Mouse (Mus musculus): ENCODE measurements around the gene Dusp10. TPM values are rescaled to one million over a fixed set of nuclear protein-coding genes. Genes with fewer than 3 reads are reported as not detected.

The Dusp10 gene
- total and polyA plus RNA-seq, 2 experiments from 2014 or later = 4.5 to 10.5 TPM

DNA sequence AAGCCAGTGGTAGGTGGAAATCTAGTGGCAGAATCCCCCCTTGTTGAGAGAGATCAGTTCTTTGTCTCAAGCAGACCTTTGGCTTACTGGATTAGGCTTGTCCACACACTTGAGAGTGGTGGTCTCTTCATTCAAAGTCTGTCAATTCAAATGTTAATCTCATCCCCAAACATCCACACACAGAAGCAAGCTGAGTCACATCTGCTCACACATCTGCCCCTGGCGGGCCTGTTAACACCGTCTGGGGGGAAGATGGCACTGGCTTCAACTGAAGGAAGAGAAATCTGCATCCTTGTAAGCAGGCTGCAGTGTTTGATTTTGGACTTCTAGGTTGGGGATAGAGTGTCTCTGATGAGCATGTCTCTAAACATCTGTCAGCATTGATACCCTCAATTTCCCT, 10.9 kb downstream of the Dusp10 start:
- H3K36me3 ChIP-seq (ENCODE audit: insufficient read depth, low read length) = no peaks in the 10 kb centered on the region
- no peak overlapping the region for H3K4me2 ChIP-seq (ENCODE audit: low read depth, low read length, poor library complexity, severe bottlenecking)
- H3K27ac ChIP-seq (ENCODE audit: low read depth, low read length) = no peak overlapping the region
- no peak for ATAC-seq (ENCODE audit: low FRiP score)
- no peak for DNase-seq (ENCODE audit: low spot score)
- no peak for TF ChIP-seq CTCF (IDR thresholded peaks at IDR 0.05)
- no peaks in the 10 kb centered on the region for H3K9me3 ChIP-seq (ENCODE audit: low read length)
- no peaks in the 10 kb centered on the region for H3K4me1 ChIP-seq (ENCODE audit: insufficient read depth, low read length)
- no peak overlapping the region for H3K4me3 ChIP-seq (ENCODE audit: low read depth, low read length)
- H3K27me3 ChIP-seq (ENCODE audit: insufficient read depth, low read length) = no peaks in the 10 kb centered on the region
- no peak overlapping the region for H3K9ac ChIP-seq (replicated peaks; ENCODE audit: low read length, poor library complexity, severe bottlenecking)
- 31% methylated on average over 2 of the region's 2 CpGs for WGBS

DNA sequence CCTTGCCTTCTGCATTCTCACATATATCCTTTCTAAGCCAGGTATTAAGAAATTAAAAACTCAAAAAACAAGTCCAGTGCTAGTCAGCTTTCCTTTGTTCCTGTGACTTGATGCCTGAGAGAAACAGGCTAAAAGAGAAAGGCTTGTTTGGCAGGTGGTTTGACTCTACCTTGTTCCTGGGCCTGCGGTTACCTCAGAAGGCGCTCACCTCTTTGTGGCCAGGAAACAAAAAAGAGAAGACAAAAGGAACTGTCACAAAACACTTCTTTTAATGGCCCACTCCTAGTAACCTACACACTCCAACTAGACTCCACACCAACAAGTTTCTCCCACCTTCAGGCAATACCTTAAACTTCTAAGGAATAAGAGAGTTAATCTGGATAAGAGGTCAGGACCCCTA, 11.5 kb downstream of the Dusp10 start:
- DNase-seq (ENCODE audit: low spot score) (no peak), ATAC-seq (ENCODE audit: low FRiP score) (no peak)
- Histone ChIP-seq H3K4me3 (ENCODE audit: low read depth, low read length) (no peak overlapping the region), H3K27ac (ENCODE audit: low read depth, low read length) (no peak overlapping the region), H3K9me3 (ENCODE audit: low read length) (no peaks in the 10 kb centered on the region), H3K4me2 (ENCODE audit: low read depth, low read length, poor library complexity, severe bottlenecking) (no peak overlapping the region), H3K9ac (replicated peaks; ENCODE audit: low read length, poor library complexity, severe bottlenecking) (no peak overlapping the region), H3K4me1 (ENCODE audit: insufficient read depth, low read length) (no peaks in the 10 kb centered on the region), H3K36me3 (ENCODE audit: insufficient read depth, low read length) (no peaks in the 10 kb centered on the region), H3K27me3 (ENCODE audit: insufficient read depth, low read length) (no peaks in the 10 kb centered on the region)
- 95% methylated on average over 2 of the region's 2 CpGs for WGBS
- TF ChIP-seq CTCF (IDR thresholded peaks at IDR 0.05) = no peak

DNA sequence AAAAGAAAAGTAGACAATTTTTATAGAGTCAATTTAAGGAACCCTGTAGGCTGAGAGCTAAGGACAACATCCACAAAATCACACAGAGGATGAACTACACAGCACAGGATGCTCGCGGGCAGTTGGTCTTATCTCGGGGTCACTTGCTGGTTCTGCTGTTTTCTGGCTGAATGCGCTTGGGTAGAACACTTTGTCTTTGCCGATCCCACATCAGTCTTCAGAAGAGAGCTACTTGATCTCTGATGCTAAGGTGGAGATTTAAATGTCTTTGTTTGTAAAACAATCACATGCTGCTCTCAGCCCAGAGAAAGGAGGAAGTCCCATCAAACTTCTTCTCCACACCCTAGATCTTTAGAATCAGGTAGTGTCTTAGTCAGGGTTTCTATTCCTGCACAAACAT, 12.0 kb downstream of the Dusp10 start:
- TF ChIP-seq CTCF (IDR thresholded peaks at IDR 0.05) = no peak
- DNase-seq (ENCODE audit: low spot score) = no peak
- no peak overlapping the region for H3K4me2 ChIP-seq (ENCODE audit: low read depth, low read length, poor library complexity, severe bottlenecking)
- WGBS = 93% methylated on average over 5 of the region's 5 CpGs
- H3K4me3 ChIP-seq (ENCODE audit: low read depth, low read length) = no peak overlapping the region
- H3K27ac ChIP-seq (ENCODE audit: low read depth, low read length) = no peak overlapping the region
- H3K9me3 ChIP-seq (ENCODE audit: low read length) = no peaks in the 10 kb centered on the region
- no peaks in the 10 kb centered on the region for H3K27me3 ChIP-seq (ENCODE audit: insufficient read depth, low read length)
- no peaks in the 10 kb centered on the region for H3K4me1 ChIP-seq (ENCODE audit: insufficient read depth, low read length)
- no peaks in the 10 kb centered on the region for H3K36me3 ChIP-seq (ENCODE audit: insufficient read depth, low read length)
- ATAC-seq (ENCODE audit: low FRiP score) = no peak
- H3K9ac ChIP-seq (replicated peaks; ENCODE audit: low read length, poor library complexity, severe bottlenecking) = no peak overlapping the region

DNA sequence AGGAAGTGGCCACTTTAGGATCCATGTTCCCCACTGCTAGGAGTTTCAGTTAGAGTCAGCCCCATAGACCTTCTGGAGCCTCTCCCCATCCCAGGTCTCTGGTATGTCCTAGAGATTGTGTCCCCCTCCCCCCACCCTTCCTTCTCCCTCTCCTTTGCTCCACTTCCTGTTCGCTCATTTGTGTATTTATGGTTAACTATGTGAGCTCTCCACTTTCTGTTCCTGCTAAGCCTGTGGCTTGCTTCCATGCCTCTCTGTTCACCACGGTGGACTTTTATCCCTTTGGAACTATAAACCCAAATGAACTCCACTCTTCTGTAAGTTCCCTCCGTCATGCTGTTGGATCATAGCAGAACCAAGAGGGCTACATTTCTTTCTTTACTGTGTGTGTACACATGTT, 13.9 kb downstream of the Dusp10 start:
- H3K9me3 ChIP-seq (ENCODE audit: low read length) = no peaks in the 10 kb centered on the region
- H3K9ac ChIP-seq (replicated peaks; ENCODE audit: low read length, poor library complexity, severe bottlenecking) = no peak overlapping the region
- no peak for TF ChIP-seq CTCF (IDR thresholded peaks at IDR 0.05)
- no peak for ATAC-seq (ENCODE audit: low FRiP score)
- no peaks in the 10 kb centered on the region for H3K36me3 ChIP-seq (ENCODE audit: insufficient read depth, low read length)
- 95% methylated on average over 3 of the region's 3 CpGs for WGBS
- no peak for DNase-seq (ENCODE audit: low spot score)
- no peaks in the 10 kb centered on the region for H3K4me1 ChIP-seq (ENCODE audit: insufficient read depth, low read length)
- H3K27ac ChIP-seq (ENCODE audit: low read depth, low read length) = no peak overlapping the region
- H3K4me3 ChIP-seq (ENCODE audit: low read depth, low read length) = no peak overlapping the region
- H3K27me3 ChIP-seq (ENCODE audit: insufficient read depth, low read length) = no peaks in the 10 kb centered on the region
- no peak overlapping the region for H3K4me2 ChIP-seq (ENCODE audit: low read depth, low read length, poor library complexity, severe bottlenecking)

DNA sequence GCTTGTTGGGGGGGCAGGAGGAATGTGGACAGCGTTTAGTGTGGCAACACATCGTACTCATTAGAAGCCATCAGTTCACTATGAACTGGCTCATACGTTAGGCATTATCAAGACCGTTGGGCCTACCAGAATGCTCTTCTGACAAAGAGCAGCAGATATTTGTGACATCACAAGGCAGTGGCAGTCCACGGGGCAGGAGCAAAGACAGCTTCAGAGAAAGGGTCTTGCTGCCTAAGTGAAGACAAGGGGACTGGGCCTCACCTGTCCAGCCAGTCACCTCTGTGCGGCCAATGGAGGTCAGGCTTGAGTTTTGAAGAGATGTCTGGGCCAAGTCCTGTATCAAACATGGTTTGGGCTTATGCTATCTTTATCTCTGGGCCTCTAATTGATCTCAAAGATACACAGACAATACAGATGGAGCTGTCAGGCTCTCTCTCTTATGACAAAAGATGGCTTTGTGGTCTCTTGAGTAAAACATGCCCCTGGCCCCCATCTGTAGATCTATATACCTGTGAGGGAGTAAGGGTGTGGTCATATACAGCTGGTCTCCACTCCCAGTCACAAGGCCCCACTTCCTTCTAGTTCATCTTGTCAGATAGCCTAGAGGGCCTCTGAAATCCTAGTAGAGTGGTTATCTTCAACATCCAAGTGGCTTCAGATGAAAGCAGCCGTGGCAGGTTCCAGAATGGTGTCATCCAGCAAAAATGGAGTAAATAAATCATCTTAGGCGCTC, 17.1 kb downstream of the Dusp10 start:
- Histone ChIP-seq H3K4me2 (ENCODE audit: low read depth, low read length, poor library complexity, severe bottlenecking) (no peak overlapping the region), H3K27me3 (ENCODE audit: insufficient read depth, low read length) (no peaks in the 10 kb centered on the region), H3K36me3 (ENCODE audit: insufficient read depth, low read length) (no peaks in the 10 kb centered on the region), H3K9ac (replicated peaks; ENCODE audit: low read length, poor library complexity, severe bottlenecking) (no peak overlapping the region), H3K4me1 (ENCODE audit: insufficient read depth, low read length) (no peaks in the 10 kb centered on the region; the same call in 1 of the 2 replicates), H3K9me3 (ENCODE audit: low read length) (no peaks in the 10 kb centered on the region), H3K4me3 (ENCODE audit: low read depth, low read length) (no peak overlapping the region), H3K27ac (ENCODE audit: low read depth, low read length) (no peak overlapping the region)
- ATAC-seq (ENCODE audit: low FRiP score) (no peak), DNase-seq (ENCODE audit: low spot score) (no peak)
- TF ChIP-seq CTCF (IDR thresholded peaks at IDR 0.05) = no peak
- 91% methylated on average over 8 of the region's 8 CpGs for WGBS

DNA sequence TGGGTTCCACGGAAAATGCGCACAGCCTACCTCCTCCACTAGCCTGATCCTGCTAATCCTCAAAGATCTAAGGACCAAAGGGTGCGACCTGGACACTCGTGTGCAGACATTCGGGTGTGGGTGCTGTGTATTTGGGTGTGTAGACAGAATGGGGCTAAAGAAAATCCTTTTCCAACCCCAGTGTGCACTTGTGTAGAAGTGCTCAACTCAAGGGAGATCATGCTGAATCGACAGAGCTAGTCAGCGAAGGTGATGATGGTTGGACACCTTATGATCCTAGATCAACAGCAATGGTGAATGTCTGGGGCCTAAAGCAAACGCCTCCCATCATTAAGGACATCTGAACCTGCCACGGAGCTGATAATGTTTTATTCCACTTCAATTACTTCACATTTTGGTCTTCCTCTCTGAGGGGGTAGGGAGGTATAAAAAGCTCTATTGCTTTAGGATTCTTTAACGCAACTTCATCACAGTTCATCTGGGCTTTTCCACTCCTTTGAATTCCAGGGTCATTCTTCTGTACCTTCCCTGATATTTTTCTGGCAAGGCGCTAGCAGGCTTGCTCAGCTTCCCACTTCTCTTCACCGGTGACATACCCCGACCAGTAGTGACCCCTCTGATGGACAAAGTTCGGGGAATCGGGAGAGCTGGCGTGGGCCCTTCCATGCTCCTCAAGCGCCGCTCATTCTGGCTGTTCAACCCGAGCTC, 19.7 kb downstream of the Dusp10 start:
- H3K9ac ChIP-seq (replicated peaks; ENCODE audit: low read length, poor library complexity, severe bottlenecking) = peak overlapping the region; percentile 82
- H3K27me3 ChIP-seq (ENCODE audit: insufficient read depth, low read length) = no peaks in the 10 kb centered on the region
- no peaks in the 10 kb centered on the region for H3K36me3 ChIP-seq (ENCODE audit: insufficient read depth, low read length)
- H3K27ac ChIP-seq (ENCODE audit: low read depth, low read length) = peak overlapping the region; percentile 90
- H3K9me3 ChIP-seq (ENCODE audit: low read length) = no peaks in the 10 kb centered on the region
- peak; percentile 3; the same call in 1 of the 2 replicates for ATAC-seq (ENCODE audit: low FRiP score)
- H3K4me1 ChIP-seq (ENCODE audit: insufficient read depth, low read length) = peaks cover 6% of the 10 kb centered on the region; the same call in 1 of the 2 replicates
- WGBS = 21% methylated on average over 19 of the region's 19 CpGs
- no peak for DNase-seq (ENCODE audit: low spot score)
- H3K4me2 ChIP-seq (ENCODE audit: low read depth, low read length, poor library complexity, severe bottlenecking) = peak overlapping the region; percentile 96
- TF ChIP-seq CTCF (IDR thresholded peaks at IDR 0.05) = no peak
- H3K4me3 ChIP-seq (ENCODE audit: low read depth, low read length) = peak overlapping the region; percentile 58
